Mouse (Mus musculus) CD4-positive, CD25-positive, alpha-beta regulatory T cell, adult 9 weeks (primary cell): ENCODE measurements around the gene Izumo4. TPM values are rescaled to one million over a fixed set of nuclear protein-coding genes. Genes with fewer than 3 reads are reported as not detected.

Experiments
- polyA plus RNA-seq: library from polyadenylated mRNA; unstranded; fragments of 100-300 nt; shearing (Covaris generic); gene quantifications from one replicate; pipeline ENCODE4 v1.2.1, GENCODE M21; 2017

Izumo4 gene
- polyA plus RNA-seq, result 188 TPM

GRCm38 (mm10) chr10:80701721-80702535 is at the start of gene Izumo4, which contains the start of gene Mob3a:
Gene Izumo4 (plus strand): TSS chr10:80702184.
Gene Mob3a (minus strand): TSS chr10:80701977.

DNA sequence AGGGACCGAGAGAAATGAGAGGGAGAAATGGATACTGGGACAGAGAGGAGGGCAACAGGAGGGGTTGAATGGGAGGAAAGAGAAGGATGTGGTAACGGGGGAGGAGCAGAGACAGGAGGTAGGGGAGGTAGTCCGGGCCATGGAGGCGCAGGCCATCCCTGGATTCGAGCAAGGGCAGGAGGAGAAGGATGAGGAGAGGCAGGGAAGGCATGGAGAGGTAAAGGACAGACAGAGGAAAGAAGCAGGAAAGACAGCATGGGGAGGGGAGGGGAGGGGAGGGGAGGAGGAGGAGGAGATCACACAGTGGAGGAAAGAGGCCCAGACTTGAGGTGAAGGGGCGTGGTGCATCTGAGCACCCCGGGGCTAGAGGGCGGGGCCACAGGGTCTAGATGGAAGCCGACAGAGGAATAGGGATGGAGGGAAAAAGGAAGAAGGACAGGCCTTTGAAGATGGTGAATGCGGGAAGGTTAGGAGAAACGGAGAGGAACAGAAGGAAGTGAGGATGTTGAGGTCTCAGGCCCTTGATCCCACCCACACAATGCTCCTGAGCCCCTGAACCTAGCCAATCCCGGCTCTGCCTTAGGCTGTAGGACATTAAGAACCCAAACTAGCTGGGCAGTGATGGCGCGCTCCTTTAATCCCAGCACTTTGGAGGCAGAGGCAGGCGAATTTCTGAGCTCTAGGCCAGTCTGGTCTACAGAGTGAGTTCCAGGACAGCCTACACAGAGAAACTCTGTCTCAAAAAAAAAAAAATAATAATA is 44.9 kb upstream of the Izumo4 start, which contains the start of gene Btbd2:
Gene Btbd2, minus strand, starts transcription at position 209 of the 761 bp plus-strand sequence.

GRCm38 (mm10) chr10:80677942-80678436 is 24.0 kb upstream of the Izumo4 start, which contains the start of gene Mknk2:
Gene Mknk2 (minus strand): TSS chr10:80678112.

DNA sequence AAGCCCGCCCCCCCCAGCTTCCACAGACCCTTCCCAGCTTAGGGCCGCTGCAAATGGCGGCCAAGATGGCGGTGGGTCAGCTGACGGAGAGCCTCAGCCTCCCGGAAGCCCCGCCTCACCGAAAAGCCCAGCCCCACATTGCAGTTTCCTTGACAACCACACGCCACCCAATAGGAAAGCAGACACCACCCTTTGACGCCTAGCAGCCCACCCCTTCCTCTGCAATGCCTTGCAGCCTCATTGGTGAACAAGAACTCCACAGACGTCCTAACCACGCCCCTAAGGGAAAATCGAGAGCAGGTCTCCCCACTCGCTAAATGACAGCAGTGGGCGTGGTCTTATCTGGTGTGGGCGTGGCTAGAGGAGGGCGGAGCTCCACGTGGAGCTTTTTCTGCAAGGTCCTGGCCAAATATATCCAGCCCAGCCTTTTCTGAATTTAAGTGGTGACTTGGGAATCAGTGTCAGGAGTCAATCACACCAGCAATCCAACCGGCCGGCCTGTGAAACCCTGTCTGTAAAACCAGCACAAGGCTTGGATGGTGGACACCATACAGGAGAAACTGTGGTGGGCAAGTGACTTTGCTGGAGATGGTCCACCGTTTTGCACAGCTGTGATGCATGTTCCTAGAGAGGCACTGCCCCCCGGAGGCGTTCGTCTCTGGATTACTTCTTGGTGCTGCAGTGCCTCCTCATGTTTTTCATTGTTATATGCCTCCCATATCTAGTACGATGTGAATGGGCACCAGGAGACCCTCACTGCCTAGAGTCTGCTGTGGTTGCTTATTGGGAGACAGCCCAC is 40.4 kb downstream of the Izumo4 start, which contains the start of gene Ap3d1:
Gene Ap3d1, minus strand, starts transcription at position 85 of the 799 bp plus-strand sequence.

DNA sequence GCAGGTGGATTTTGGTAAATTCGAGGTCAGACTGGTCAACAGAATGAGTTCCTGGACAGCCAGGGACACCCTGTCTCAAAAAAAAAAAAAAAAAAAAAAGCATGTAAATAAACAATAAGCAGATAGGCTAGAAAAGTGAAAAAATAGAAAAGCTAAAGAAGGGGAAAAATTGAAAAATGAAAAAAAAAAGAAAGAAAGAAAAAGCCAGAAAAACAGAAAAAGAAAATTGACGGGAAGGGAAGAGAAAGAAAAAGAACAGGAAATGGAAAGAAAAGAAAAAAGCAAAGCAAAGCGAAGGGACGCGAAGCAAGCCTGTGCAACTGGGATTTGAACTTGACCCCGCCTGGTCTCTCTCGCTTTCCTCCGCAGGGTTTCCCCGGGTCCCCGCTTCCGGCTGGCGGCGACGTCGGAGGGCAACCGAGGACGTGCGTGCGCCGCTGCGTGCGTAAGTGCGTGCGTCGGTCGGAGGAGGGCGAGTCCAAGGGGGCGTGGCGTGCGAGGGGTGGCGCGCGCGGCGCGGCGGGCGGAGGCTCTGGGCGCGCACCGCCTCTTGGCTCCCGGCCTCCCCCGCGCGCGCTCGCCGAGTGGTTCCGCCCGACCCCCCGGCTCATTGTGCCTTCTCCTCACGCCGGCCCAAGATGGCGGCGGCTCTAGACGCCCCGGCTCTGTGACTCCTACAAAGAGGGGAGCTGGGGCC is 52.8 kb downstream of the Izumo4 start, which contains the start of gene Dot1l:
Gene Dot1l, plus strand, starts transcription at position 613 of the 697 bp plus-strand sequence.

Other genes starting within 250 kb of the Izumo4 start
- not detected for gene Onecut3, start 207.3 kb upstream of the Izumo4 start, polyA plus RNA-seq
- not detected for gene Atp8b3, start 163.1 kb upstream of the Izumo4 start, polyA plus RNA-seq
- gene Rexo1, start 140.6 kb upstream of the Izumo4 start, polyA plus RNA-seq, result 38.4 TPM
- gene Klf16, start 124.9 kb upstream of the Izumo4 start, polyA plus RNA-seq, result 0.87 TPM
- 23.8 TPM for gene Abhd17a, start 111.8 kb upstream of the Izumo4 start, polyA plus RNA-seq
- 128 TPM for gene Scamp4, start 99.3 kb upstream of the Izumo4 start, polyA plus RNA-seq
- gene Adat3, start 99.3 kb upstream of the Izumo4 start, polyA plus RNA-seq, result 5.2 TPM
- 6.8 TPM for gene Gm49322, start 96.2 kb upstream of the Izumo4 start, polyA plus RNA-seq
- 9.4 TPM for gene Csnk1g2, start 79.3 kb upstream of the Izumo4 start, polyA plus RNA-seq
- gene Btbd2, start 45.1 kb upstream of the Izumo4 start, polyA plus RNA-seq, result 4.2 TPM
- 15.4 TPM for gene Mknk2, start 24.1 kb upstream of the Izumo4 start, polyA plus RNA-seq
- gene Mob3a, start 207 bp upstream of the Izumo4 start, polyA plus RNA-seq, result 385 TPM
- gene Ap3d1, start 40.1 kb downstream of the Izumo4 start, polyA plus RNA-seq, result 34.9 TPM
- 7.6 TPM for gene Dot1l, start 53.0 kb downstream of the Izumo4 start, polyA plus RNA-seq
- gene Sf3a2, start 96.0 kb downstream of the Izumo4 start, polyA plus RNA-seq, result 98.7 TPM
- 166 TPM for gene Plekhj1, start 96.4 kb downstream of the Izumo4 start, polyA plus RNA-seq
- gene Amh, start 103.1 kb downstream of the Izumo4 start, polyA plus RNA-seq, result not detected
- gene Jsrp1, start 111.3 kb downstream of the Izumo4 start, polyA plus RNA-seq, result not detected
- gene Oaz1, start 124.5 kb downstream of the Izumo4 start, polyA plus RNA-seq, result 2,307 TPM
- not detected for gene Lingo3, start 141.9 kb downstream of the Izumo4 start, polyA plus RNA-seq
- gene Lsm7, start 153.0 kb downstream of the Izumo4 start, polyA plus RNA-seq, result 236 TPM
- 35.5 TPM for gene Sppl2b, start 153.1 kb downstream of the Izumo4 start, polyA plus RNA-seq
- not detected for gene Tmprss9, start 169.7 kb downstream of the Izumo4 start, polyA plus RNA-seq
- 269 TPM for gene Timm13, start 198.8 kb downstream of the Izumo4 start, polyA plus RNA-seq
- gene Lmnb2, start 216.1 kb downstream of the Izumo4 start, polyA plus RNA-seq, result 10.1 TPM
- 80.1 TPM for gene Gadd45b, start 227.9 kb downstream of the Izumo4 start, polyA plus RNA-seq